Mouse (Mus musculus) left cerebral cortex, adult 6 months (tissue): Measurements from ENCODE around the gene Stard3. TPM values are rescaled to one million over a fixed set of nuclear protein-coding genes. Genes with fewer than 3 reads are reported as not detected.

Source experiments
- long read RNA-seq, 2 experiments: library from polyadenylated mRNA; unstranded; transcript quantifications; one replicate each; pipeline ENCODE4 v2.0.0; 2019 to 2020
- polyA plus RNA-seq: library from polyadenylated mRNA; unstranded; fragments of <200 nt; fragmentation: Nextera tagmentation; gene quantifications from 2 replicates; pipeline ENCODE4 v1.2.3, GENCODE M21; 2021

The Stard3 gene
- polyA plus RNA-seq = 39.7 and 45.4 TPM in 2 replicates
- long read RNA-seq, experiment 1, transcript Stard3-201 (15 exons, 2,070 nt) = major isoform, 235 of 334 reads
- long read RNA-seq, experiment 1, partial matches to known transcripts = 17 of 334 reads
- long read RNA-seq, experiment 1, other reads (novel, unspliced or antisense) = 82 of 334 reads
- long read RNA-seq, experiment 2, transcript Stard3-201 (15 exons, 2,070 nt) = major isoform, 63 of 81 reads
- long read RNA-seq, experiment 2, partial matches to known transcripts = 9 of 81 reads
- long read RNA-seq, experiment 2, other reads (novel, unspliced or antisense) = 9 of 81 reads

DNA sequence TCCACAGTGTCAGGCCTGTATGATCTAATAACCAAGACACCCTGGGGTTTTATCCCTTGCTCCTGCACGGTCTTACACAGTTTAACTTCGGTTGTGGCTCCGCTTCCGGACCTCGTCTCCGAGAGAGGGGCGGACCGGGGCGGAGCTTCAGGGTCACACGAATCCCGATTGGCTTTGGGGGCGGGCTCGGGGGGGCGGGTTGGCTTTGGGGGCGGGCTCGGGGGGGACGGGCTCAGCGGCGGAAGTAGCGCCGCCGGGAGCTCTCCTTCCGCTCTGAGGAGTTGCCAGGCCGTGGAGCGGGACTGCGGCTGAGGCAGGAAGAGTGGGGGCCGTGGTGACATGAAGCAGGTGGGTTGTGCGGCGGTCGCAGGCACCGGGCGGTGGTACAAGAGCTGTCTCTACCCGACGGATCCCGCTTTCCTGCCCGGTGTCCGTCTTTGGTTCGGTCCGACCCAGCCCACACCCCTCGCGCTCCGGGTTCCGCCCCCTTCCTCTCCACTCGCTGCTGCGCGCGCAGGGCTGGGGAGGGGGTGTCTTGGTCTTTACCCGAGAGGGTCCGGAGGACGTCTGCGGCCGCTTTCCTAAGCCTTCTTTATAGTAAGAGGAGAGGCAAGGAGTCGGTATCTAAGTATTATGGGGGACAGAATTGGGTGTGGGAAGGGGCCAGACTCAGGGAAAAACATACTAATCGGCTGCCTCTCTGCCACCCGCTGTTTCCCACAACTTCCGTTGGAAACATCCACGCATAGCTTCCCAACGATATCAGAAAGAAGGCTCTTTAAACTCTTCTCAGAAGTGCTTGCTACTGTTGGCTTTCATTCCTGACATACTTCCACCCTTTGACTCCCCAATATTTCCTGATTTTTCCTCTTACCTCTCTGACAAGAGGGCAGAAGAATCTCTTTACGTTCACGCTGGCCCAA is at the start of gene Stard3:
Stard3 (plus strand) TSS at position 208 of the 923 bp plus-strand sequence.

DNA sequence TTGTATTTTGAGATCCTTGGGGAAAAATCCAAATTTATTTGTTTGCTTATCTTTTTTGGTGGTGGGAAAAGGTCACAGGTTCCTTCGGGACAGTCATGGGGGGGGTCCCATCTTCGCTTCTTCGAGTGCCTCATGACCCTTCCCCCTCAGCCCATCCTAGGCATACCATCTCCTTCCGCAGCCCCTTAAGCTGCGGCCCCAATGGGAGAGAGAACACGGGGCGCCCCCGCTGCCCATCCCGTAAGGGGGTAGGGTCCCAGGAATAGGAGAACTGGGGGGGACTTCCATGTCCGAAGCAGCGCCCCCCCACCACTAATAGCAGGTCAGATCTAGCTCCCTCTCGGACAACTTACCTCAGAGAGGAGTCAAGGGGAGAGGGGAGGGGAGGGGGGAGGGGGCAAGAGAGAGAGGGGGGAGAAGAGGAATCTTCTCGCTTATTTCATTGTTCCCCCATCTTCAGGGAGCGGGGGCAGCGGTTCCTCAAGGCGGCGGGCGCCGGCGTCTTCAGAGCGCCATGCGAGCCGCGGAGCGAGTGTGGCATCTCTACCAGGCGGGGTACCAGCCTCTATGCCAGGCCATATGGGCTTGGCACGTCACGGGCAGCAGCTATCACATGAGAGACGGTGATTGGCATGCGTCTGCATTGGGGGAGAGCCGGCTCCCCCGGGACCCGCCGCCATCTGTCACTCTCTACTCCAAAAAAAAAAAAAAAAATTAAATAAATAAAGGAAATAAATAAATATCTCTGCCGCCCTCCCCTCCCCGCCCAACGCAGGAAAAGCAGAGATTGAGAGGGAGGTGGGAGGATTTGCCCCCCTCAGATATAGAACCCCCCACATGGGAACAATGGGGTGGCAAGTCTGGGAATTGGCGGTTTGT is 28.8 kb upstream of the Stard3 start, which contains the start of gene Neurod2:
Neurod2 (minus strand) TSS at position 568 of the 879 bp plus-strand sequence.

GRCm38 (mm10) chr11:98348083-98348961 is 9.8 kb upstream of the Stard3 start, which contains the start of gene Ppp1r1b:
Ppp1r1b (plus strand) TSS chr11:98348404.

DNA sequence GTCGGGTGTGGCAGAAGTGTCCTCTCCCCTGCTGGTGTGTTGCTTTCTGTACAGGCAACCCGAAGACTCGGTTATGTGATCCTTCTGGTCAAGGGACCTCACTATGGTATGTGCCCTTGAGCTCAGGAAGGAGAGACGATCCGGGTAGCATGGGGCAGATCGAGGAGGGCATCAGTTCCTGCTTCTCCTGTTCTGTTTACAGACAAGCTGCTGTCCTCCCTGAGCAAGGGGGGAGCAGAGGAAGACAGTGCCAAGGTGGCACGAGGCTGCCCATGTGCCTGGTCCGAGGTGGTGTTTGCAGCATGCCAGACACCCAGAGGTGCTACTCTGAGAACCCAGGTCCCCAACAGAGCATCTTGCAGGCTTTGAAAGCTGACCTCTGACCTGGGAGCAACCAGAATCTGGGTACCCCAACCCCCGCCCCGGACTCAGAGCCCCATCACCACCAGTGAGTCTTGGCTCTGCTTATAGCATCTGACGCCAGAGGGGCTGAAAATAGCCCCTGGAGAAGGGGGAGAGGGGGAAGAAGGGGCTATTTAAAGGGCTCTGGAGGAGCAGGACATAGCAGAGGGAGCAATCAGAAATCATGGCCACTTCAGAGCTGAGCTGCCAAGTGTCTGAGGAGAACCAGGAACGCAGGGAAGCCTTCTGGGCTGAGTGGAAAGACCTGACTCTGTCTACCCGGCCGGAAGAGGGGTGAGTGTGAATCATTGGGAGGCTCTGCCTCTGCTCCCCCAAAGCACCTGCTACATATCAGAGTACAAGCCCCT is 25.3 kb downstream of the Stard3 start, which contains the start of gene Tcap:
Tcap (plus strand) TSS at position 551 of the 770 bp plus-strand sequence.

DNA sequence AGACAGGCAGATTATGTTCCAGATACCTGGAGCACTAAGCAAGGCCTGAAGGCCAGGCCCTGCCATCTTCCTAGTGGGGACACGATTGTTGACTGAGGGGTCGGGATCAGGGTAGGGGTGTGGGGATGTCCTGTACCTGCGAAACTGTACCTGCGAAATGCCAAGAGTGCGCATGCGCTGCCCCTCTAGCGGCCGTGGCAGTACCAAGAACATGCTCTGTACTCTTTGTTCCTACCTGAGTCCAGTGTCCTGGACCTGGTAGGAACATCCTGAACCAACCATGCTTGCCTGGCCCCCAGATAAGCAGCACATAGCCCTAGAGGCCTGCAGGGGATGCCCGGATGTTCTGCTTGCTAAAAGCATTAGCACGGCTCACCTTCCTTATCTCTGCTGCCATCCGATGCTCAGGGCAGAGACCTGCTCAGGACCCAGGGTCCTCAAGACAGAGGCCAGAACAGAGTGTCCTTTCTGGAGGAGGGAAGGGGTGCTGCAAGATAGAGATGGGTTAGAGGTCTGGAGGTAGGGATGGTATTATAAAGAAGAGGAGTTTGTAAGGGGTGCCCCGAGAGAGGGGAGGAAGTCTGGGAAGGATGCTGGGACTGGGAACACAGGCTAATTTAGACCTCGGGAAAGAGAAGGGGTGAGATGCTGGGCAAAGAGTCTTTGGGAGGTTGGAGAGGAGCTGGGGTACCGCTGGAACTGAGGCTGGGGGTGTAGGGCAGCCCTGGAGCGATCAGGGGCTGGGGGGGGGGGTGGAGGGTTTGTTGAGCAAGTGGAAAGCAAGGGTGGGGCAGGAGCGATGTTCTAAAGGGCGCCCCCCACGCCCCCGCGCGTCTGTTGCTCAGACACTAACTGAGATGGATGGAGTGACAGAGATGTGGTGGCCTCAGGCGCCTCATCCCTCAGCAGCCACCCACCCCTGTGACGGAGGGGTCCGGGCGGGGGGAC is 27.7 kb downstream of the Stard3 start, which contains the start of gene Pnmt:
Pnmt (plus strand) TSS at position 813 of the 948 bp plus-strand sequence.

GRCm38 (mm10) chr11:98400161-98400726 is 42.1 kb downstream of the Stard3 start, which contains the start of gene Pgap3:
Pgap3 (minus strand) TSS chr11:98400490.

GRCm38 (mm10) chr11:98412273-98412796 is 54.2 kb downstream of the Stard3 start, which contains the start of gene Erbb2:
Erbb2 (plus strand) TSS chr11:98412470.

Other genes starting within 250 kb of the Stard3 start
- 5.1 and 7.8 TPM in 2 replicates for gene Fbxl20, start 208.0 kb upstream of the Stard3 start, polyA plus RNA-seq
- 29.4 and 30.7 TPM in 2 replicates for gene Med1, start 165.1 kb upstream of the Stard3 start, polyA plus RNA-seq
- gene Cdk12, start 155.3 kb upstream of the Stard3 start, polyA plus RNA-seq = 2.5 and 2.9 TPM in 2 replicates
- gene Neurod2, start 28.7 kb upstream of the Stard3 start, polyA plus RNA-seq = 8.6 and 13.4 TPM in 2 replicates
- gene Ppp1r1b, start 10.0 kb upstream of the Stard3 start, polyA plus RNA-seq = 207 and 248 TPM in 2 replicates
- 10.8 and 18.4 TPM in 2 replicates for gene Tcap, start 25.4 kb downstream of the Stard3 start, polyA plus RNA-seq
- gene Pnmt, start 28.1 kb downstream of the Stard3 start, polyA plus RNA-seq = 0.17 and 0.50 TPM in 2 replicates
- 0.92 and 4.4 TPM in 2 replicates for gene Pgap3, start 42.1 kb downstream of the Stard3 start, polyA plus RNA-seq
- gene Erbb2, start 54.1 kb downstream of the Stard3 start, polyA plus RNA-seq = 1.1 and 1.3 TPM in 2 replicates
- 279 and 288 TPM in 2 replicates for gene Mien1, start 80.6 kb downstream of the Stard3 start, polyA plus RNA-seq
- gene Grb7, start 88.0 kb downstream of the Stard3 start, polyA plus RNA-seq = 1.4 and 1.7 TPM in 2 replicates
- gene Ikzf3, start 187.7 kb downstream of the Stard3 start, polyA plus RNA-seq = 0.73 and 1.6 TPM in 2 replicates
- gene Zpbp2, start 192.7 kb downstream of the Stard3 start, polyA plus RNA-seq = not detected in 2 replicates
- 18.2 and 19.1 TPM in 2 replicates for gene Ormdl3, start 229.0 kb downstream of the Stard3 start, polyA plus RNA-seq
- not detected in 2 replicates for gene Lrrc3c, start 239.9 kb downstream of the Stard3 start, polyA plus RNA-seq